Mouse (Mus musculus) spleen, postnatal 36 days (tissue): ENCODE data around the gene Bcs1l.

Experiments
- DNase-seq, 2 experiments: peaks; one replicate each; pipeline ENCODE4 v3.0.0; 2022; ENCODE audit warnings: low spot score in 2 of 2, mixed read lengths in 1 of 2

The Bcs1l gene

GRCm38 (mm10) chr1:74587773-74588445, at the start of gene Bcs1l, which contains the start of gene Zfp142:
Gene Bcs1l (plus strand): TSS chr1:74588289.
Gene Zfp142 (minus strand): TSS chr1:74588246.
- DNase-seq = peak; percentile 98 to 99

- no peak for DNase-seq
Observed at GRCm38 (mm10) chr1:74538650-74539049, 49.4 kb upstream of the Bcs1l start.

GRCm38 (mm10) chr1:74542451-74542961, 45.6 kb upstream of the Bcs1l start, which contains the start of gene Plcd4:
Gene Plcd4 (plus strand): TSS chr1:74542888.
- no peak for DNase-seq

GRCm38 (mm10) chr1:74544184-74544583, 43.9 kb upstream of the Bcs1l start, which contains the start of gene Usp37:
Gene Usp37 (minus strand): TSS chr1:74544284.
- no peak for DNase-seq

- DNase-seq = no peak
Observed at GRCm38 (mm10) chr1:74559061-74559460, 29.0 kb upstream of the Bcs1l start.

GRCm38 (mm10) chr1:74565834-74566233, 22.3 kb upstream of the Bcs1l start:
- DNase-seq = no peak

- no peak for DNase-seq
Observed at GRCm38 (mm10) chr1:74569739-74570719, 18.1 kb upstream of the Bcs1l start.

- DNase-seq = no peak
Observed at GRCm38 (mm10) chr1:74582621-74583020, 5.5 kb upstream of the Bcs1l start.

GRCm38 (mm10) chr1:74584616-74585398, 3.3 kb upstream of the Bcs1l start:
- DNase-seq = no peak

GRCm38 (mm10) chr1:74587233-74587772, 786 bp upstream of the Bcs1l start:
- DNase-seq = peak in 1 of 2 experiments; percentile 8

- DNase-seq = no peak
Observed at GRCm38 (mm10) chr1:74594434-74594833, 6.3 kb downstream of the Bcs1l start.

- DNase-seq = peak in 1 of 2 experiments; percentile 9
Observed at GRCm38 (mm10) chr1:74600501-74601266, 12.6 kb downstream of the Bcs1l start.

- DNase-seq = peak; percentile 81 to 86
Observed at GRCm38 (mm10) chr1:74601267-74601962, 13.3 kb downstream of the Bcs1l start, which contains the start of the genes Rnf25 and Stk36. Gene Rnf25 (minus strand): TSS chr1:74601397. Gene Stk36 (plus strand): TSS chr1:74601445.

GRCm38 (mm10) chr1:74624183-74624582, 36.1 kb downstream of the Bcs1l start:
- no peak for DNase-seq

- no peak for DNase-seq
Observed at GRCm38 (mm10) chr1:74626076-74626475, 38.0 kb downstream of the Bcs1l start.

- no peak for DNase-seq
Observed at GRCm38 (mm10) chr1:74628001-74628400, 39.9 kb downstream of the Bcs1l start.

- DNase-seq = no peak
Observed at GRCm38 (mm10) chr1:74632734-74633133, 44.6 kb downstream of the Bcs1l start.
